Mouse (Mus musculus) forebrain, embryonic 11.5 days (tissue): ENCODE measurements around the gene Tmem108. TPM values are rescaled to one million over a fixed set of nuclear protein-coding genes. Genes with fewer than 3 reads are reported as not detected.

Experiments
- ATAC-seq: fragments of 200-750 bp; cut with Nextera tagmentation; replicated peaks from 2 replicates; pipeline ENCODE4 v1.8.0; 2017; ENCODE audit warnings: moderate TSS enrichment; ENCODE audit not compliant: low FRiP score
- DNase-seq: peaks from one replicate; pipeline ENCODE4 v3.0.0-alpha.2; 2017; ENCODE audit warnings: low spot score
- H3K27ac ChIP-seq: fragments of 300-500 bp; sonication (generic); 2 replicates; pipeline ENCODE4 v1.5.1; 2014; ENCODE audit warnings: low read depth, low read length
- H3K27me3 ChIP-seq: fragments of 300-500 bp; sonication (generic); 2 replicates; pipeline ENCODE4 v1.6.1; 2014; ENCODE audit warnings: mild to moderate bottlenecking, low read length, mixed read lengths; ENCODE audit not compliant: control insufficient read depth, insufficient read depth
- H3K36me3 ChIP-seq: fragments of 300-500 bp; sonication (generic); 2 replicates; pipeline ENCODE4 v1.6.1; 2014; ENCODE audit warnings: mild to moderate bottlenecking, low read length, moderate library complexity, mixed read lengths; ENCODE audit not compliant: control insufficient read depth, insufficient read depth
- H3K4me1 ChIP-seq: fragments of 300-500 bp; sonication (generic); replicated peaks from 2 replicates; pipeline ENCODE4 v1.6.1; 2014; ENCODE audit warnings: low read length, mixed read lengths; ENCODE audit not compliant: control insufficient read depth, insufficient read depth
- H3K4me2 ChIP-seq: fragments of 300-500 bp; sonication (generic); 2 replicates; pipeline ENCODE4 v1.6.1; 2014; ENCODE audit warnings: low read depth, mild to moderate bottlenecking, low read length, moderate library complexity, mixed read lengths; ENCODE audit not compliant: severe bottlenecking
- H3K4me3 ChIP-seq: fragments of 300-500 bp; sonication (generic); 2 replicates; pipeline ENCODE4 v1.5.1; 2014; ENCODE audit warnings: low read depth, low read length
- H3K9ac ChIP-seq: fragments of 300-500 bp; sonication (generic); 2 replicates; pipeline ENCODE4 v1.6.1; 2014; ENCODE audit warnings: low read length
- H3K9me3 ChIP-seq: fragments of 300-500 bp; sonication (generic); 2 replicates; pipeline ENCODE4 v1.6.1; 2016; ENCODE audit warnings: low read length, mixed read lengths; ENCODE audit not compliant: control insufficient read depth
- WGBS: fragments of 180-500 bp; shearing (Covaris S2); extraction: QIAGEN DNeasy Blood & Tissue Kit; methylation state at CpG from one replicate; pipeline ENCODE4 v1.1.7; 2014; 5-methylcytosine and 5-hydroxymethylcytosine counted together
- polyA plus RNA-seq: library from polyadenylated mRNA; unstranded; fragments of >200 nt; fragmentation: Nextera tagmentation; extraction: Ambion mirVana; gene quantifications from 2 replicates; pipeline ENCODE4 v1.2.1, GENCODE M21; 2014

Gene Tmem108
- polyA plus RNA-seq, 1 experiment from 2014 or later: 27.2 TPM

DNA sequence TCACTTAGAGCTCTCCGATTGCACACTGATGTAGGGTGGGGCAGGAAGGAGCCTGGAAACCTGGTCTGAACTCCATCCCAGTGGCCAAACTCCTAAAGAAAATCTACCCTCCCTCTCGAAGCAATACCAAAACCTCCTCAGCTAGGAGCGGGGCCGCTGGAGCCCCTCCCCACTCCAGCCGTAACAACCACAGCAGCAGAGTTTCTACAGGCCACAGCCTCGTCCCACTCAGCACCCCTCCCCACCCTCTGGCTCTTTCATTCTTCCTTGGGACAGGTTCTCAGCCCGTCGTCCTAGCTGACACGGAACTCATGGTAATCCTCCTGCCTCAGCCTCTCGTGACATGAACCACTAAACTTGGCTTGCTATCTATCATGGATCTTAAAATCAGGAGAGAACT lies 72.6 kb downstream of the Tmem108 start:
- Histone ChIP-seq H3K4me2 (no peak overlapping the region), H3K9ac (no peak overlapping the region), H3K36me3 (no peaks in the 10 kb centered on the region), H3K27ac (no peak overlapping the region), H3K4me1 (peaks cover 2% of the 10 kb centered on the region; the same call in 1 of the 2 replicates), H3K27me3 (no peaks in the 10 kb centered on the region), H3K4me3 (no peak overlapping the region), H3K9me3 (no peaks in the 10 kb centered on the region)
- no peak for DNase-seq
- 86% methylated on average over 10 of the region's 10 CpGs for WGBS
- no peak for ATAC-seq

DNA sequence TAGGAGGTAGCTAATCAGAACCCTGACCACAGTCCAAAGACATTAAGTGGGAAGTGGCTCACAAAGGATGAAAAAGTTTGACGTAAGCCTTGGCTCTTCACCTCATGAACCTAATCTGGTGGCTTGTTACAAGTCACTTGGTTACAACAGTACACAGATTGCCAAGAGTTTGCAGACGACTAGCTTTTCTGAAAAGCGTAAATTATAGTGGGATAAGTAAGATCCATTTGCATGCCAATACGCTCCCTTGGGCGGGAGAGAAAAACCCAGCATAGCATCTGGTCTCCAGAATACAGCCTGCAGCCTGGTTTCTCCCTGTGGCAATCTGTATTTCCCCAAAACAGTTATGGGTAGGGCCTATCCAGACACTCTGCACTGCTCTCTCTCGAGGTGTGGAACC lies 74.5 kb downstream of the Tmem108 start:
- H3K9ac ChIP-seq: no peak overlapping the region
- no peak overlapping the region for H3K4me2 ChIP-seq
- H3K36me3 ChIP-seq: no peaks in the 10 kb centered on the region
- WGBS: 27% methylated on average over 6 of the region's 6 CpGs
- ATAC-seq (no peak), DNase-seq (no peak)
- H3K27ac ChIP-seq: no peak overlapping the region
- H3K4me1 ChIP-seq: peaks cover 2% of the 10 kb centered on the region; the same call in 1 of the 2 replicates
- no peaks in the 10 kb centered on the region for H3K9me3 ChIP-seq
- H3K4me3 ChIP-seq: no peak overlapping the region
- no peaks in the 10 kb centered on the region for H3K27me3 ChIP-seq

DNA sequence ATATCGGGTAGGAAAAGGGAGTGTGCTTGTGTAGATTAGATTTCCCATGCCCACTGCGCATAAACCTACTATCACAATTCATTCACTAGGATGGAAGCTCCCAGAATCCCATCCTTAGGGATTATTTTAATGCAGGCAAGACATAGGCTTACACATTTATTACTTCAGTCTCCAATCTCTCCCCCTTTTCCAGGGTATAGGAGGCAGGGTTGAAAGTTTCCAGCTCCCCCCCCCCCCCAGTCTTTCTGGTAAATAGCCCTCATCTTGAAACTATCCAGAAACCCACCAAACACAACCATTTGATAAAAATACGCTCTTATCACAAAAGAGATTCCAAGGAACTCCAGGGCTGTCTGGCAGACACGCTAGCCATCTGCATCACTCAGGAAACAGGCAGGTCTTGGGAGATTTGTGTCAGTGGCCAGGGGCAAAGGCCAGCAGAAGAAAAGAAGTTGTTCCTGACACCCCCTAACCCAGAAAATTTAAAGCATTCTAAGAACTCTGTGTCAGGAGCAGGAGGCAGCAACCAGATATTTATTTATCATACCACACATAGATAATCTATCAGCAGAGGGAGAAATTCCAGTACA lies 79.8 kb downstream of the Tmem108 start:
- WGBS: 80% methylated on average over 4 of the region's 4 CpGs
- H3K9me3 ChIP-seq: no peaks in the 10 kb centered on the region
- H3K36me3 ChIP-seq: no peaks in the 10 kb centered on the region
- peaks cover 4% of the 10 kb centered on the region; the same call in 1 of the 2 replicates for H3K4me1 ChIP-seq
- H3K9ac ChIP-seq: no peak overlapping the region
- H3K27me3 ChIP-seq: no peaks in the 10 kb centered on the region
- DNase-seq (no peak), ATAC-seq (no peak)
- H3K4me2 ChIP-seq: no peak overlapping the region
- H3K27ac ChIP-seq: no peak overlapping the region
- no peak overlapping the region for H3K4me3 ChIP-seq

DNA sequence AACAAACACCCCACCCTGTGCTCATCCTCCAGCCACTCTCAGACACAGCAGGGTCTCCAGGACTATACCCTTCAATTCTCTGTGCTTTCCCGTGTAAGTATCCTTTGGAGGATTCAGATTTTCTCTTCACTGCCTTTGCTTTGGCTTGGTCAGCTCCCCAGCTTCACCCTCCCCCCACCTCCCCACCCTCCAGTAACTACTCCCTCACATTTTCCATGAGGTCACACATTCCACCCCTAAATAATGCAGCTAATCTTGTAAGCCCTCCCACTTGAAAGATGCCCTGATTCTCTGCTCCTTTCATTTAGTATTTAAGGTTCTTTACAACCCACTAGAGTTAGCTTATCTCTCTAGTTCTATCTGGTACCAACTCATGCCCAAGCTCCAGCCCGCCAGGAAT lies 82.4 kb downstream of the Tmem108 start:
- Histone ChIP-seq H3K36me3 (no peaks in the 10 kb centered on the region), H3K4me2 (no peak overlapping the region), H3K9ac (no peak overlapping the region), H3K4me3 (no peak overlapping the region), H3K4me1 (peaks cover 4% of the 10 kb centered on the region; the same call in 1 of the 2 replicates), H3K27ac (no peak overlapping the region), H3K9me3 (no peaks in the 10 kb centered on the region), H3K27me3 (no peaks in the 10 kb centered on the region)
- WGBS: 26% methylated on average over 2 of the region's 2 CpGs
- ATAC-seq: no peak
- DNase-seq: no peak

DNA sequence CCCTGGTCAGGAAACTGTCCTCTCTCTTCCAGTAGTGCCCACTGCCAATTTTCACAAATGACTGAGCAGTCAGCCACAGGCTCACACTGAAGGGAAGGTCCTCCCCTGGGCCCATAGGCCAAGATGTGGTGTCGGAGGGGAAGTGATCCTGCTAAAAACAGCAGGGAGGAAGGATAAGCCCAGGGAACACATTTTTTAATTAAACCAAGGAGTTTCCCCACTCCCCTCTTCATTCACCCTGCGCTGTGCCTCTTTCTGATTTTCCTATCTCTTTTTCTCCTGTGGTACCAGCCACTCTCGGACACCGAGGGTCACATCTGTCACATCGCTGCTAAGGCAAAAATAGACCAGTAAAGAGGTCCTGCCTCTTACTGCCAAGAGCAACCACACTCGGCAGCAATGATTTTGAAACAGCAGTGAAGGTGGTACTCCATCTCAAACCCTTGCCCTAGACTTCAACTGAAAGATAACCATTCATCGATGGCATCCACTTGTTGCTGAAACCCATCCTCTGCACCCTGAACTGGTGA lies 83.0 kb downstream of the Tmem108 start:
- H3K9ac ChIP-seq: no peak overlapping the region
- no peak overlapping the region for H3K4me2 ChIP-seq
- H3K36me3 ChIP-seq: no peaks in the 10 kb centered on the region
- WGBS: 49% methylated on average over 7 of the region's 7 CpGs
- DNase-seq: no peak
- no peaks in the 10 kb centered on the region for H3K9me3 ChIP-seq
- H3K27ac ChIP-seq: no peak overlapping the region
- no peaks in the 10 kb centered on the region for H3K27me3 ChIP-seq
- no peak for ATAC-seq
- no peak overlapping the region for H3K4me3 ChIP-seq
- peaks cover 4% of the 10 kb centered on the region; the same call in 1 of the 2 replicates for H3K4me1 ChIP-seq

DNA sequence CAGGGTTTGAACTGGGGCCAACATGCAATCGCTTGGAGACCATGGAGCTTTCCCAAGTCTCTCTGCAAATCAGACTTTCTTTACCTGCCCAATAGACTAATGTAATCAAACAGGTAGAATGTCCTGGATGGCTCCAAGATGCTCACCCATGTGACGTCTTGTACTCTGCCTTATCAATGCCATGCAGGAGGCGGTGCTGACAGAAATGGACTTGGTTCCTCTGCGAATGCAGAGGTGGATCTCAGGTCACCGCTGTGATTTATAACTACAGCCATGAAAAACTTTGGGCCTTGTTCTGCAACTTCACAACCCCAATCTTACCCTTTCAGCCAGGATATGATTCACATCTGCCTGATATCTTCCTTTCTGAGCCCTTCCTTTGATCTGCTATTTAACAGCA lies 83.8 kb downstream of the Tmem108 start:
- no peaks in the 10 kb centered on the region for H3K27me3 ChIP-seq
- H3K4me1 ChIP-seq: peaks cover 4% of the 10 kb centered on the region; the same call in 1 of the 2 replicates
- H3K4me2 ChIP-seq: no peak overlapping the region
- H3K36me3 ChIP-seq: no peaks in the 10 kb centered on the region
- H3K4me3 ChIP-seq: no peak overlapping the region
- H3K9me3 ChIP-seq: no peaks in the 10 kb centered on the region
- no peak overlapping the region for H3K27ac ChIP-seq
- no peak overlapping the region for H3K9ac ChIP-seq
- ATAC-seq: no peak
- DNase-seq: no peak
- 90% methylated on average over 5 of the region's 5 CpGs for WGBS

DNA sequence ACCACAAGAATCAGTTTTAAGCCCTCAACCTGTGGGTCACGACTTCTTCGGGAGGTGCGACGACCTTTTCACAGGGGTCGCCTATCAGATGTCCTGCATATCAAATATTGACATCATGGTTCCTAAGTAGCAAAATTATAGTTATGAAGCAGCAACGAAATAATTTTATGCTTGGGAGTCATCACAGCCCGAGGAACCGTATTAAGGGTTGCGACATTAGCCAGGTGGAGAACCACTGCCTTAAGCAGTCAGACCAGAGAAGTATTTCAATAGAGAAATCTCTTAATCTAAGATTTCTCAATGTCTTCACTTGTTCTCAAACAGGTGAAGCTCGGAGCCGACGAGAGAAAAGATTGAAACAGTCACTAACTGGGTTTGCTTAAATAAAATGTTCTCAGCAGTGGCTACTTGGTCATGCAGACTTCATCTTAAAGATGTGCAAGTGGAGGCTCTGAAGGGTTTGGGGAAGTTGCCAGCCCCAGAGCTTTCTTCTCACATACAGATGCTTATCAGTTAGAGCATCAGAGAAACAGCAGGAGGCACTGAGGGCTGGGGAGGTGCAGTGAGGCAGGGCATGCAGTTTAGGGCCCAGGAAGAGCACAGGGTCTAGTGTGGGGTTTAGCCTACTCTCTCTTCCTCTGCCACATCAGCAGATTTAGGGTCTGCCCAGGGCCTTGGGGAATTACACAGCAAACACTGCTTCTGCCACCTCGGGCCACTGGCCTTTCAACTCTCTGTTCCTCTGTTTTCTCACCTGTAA lies 85.7 kb downstream of the Tmem108 start:
- H3K4me3 ChIP-seq: no peak overlapping the region
- no peak overlapping the region for H3K9ac ChIP-seq
- no peak overlapping the region for H3K4me2 ChIP-seq
- no peaks in the 10 kb centered on the region; the same call in 1 of the 2 replicates for H3K9me3 ChIP-seq
- H3K27me3 ChIP-seq: no peaks in the 10 kb centered on the region
- peaks cover 4% of the 10 kb centered on the region; the same call in 1 of the 2 replicates for H3K4me1 ChIP-seq
- ATAC-seq (no peak), DNase-seq (no peak)
- no peak overlapping the region for H3K27ac ChIP-seq
- 89% methylated on average over 13 of the region's 13 CpGs for WGBS
- no peaks in the 10 kb centered on the region for H3K36me3 ChIP-seq

DNA sequence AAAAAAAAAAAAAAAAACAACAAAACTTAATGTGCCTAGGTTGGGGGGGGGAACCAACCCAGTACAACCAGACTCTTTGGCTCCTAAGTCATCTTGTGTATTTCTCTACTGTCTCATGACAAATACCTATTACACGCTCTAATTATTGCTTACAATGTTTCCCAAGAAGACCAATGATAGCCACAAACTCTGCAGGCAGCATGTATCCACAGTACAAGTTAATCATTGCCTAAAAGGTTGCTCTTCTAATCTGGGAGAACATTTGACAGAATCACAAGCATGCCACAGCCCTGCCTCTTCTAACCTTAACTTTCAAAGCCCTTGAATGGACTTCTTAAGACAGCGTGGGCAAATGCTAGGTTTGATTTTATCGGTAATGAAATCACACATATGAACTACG lies 88.8 kb downstream of the Tmem108 start:
- ATAC-seq: no peak
- Histone ChIP-seq H3K9ac (no peak overlapping the region), H3K4me2 (no peak overlapping the region), H3K4me1 (no peaks in the 10 kb centered on the region), H3K27me3 (no peaks in the 10 kb centered on the region), H3K4me3 (no peak overlapping the region), H3K36me3 (no peaks in the 10 kb centered on the region), H3K27ac (no peak overlapping the region), H3K9me3 (no peaks in the 10 kb centered on the region; the same call in 1 of the 2 replicates)
- no peak for DNase-seq
- WGBS: 91% methylated on average over 4 of the region's 4 CpGs
